Mouse (Mus musculus): ENCODE data around the gene Ciart.

- no peak for TF ChIP-seq POLR2A (IDR thresholded peaks at IDR 0.05; ENCODE audit: low read depth, low read length)
- TF ChIP-seq CTCF (IDR thresholded peaks at IDR 0.05; ENCODE audit: extremely low read depth, insufficient read length, insufficient replicate concordance, low read depth, low read length), result no peak
Observed at GRCm38 (mm10) chr3:95856115-95856514, 25.9 kb downstream of the Ciart start.

Data from small intestine, adult 2 months (tissue).